Mouse (Mus musculus) heart, embryonic 11.5 days (tissue): ENCODE data around the gene Gm49325. TPM values are rescaled to one million over a fixed set of nuclear protein-coding genes. Genes with fewer than 3 reads are reported as not detected.

Experiments
- ATAC-seq: fragments of 200-750 bp; cut with Nextera tagmentation; replicated peaks from 2 replicates; pipeline ENCODE4 v1.8.0; 2017; ENCODE audit warnings: moderate library complexity; ENCODE audit not compliant: insufficient number of reproducible peaks, low FRiP score, low TSS enrichment
- H3K27ac ChIP-seq: fragments of 300-500 bp; sonication (generic); 2 replicates; pipeline ENCODE4 v1.5.1; 2014; ENCODE audit warnings: mild to moderate bottlenecking, low read depth, low read length
- H3K27me3 ChIP-seq: fragments of 300-500 bp; sonication (generic); 2 replicates; pipeline ENCODE4 v1.6.1; 2014; ENCODE audit warnings: mild to moderate bottlenecking, low read length, mixed read lengths; ENCODE audit not compliant: control insufficient read depth, insufficient read depth
- H3K36me3 ChIP-seq: fragments of 300-500 bp; sonication (generic); 2 replicates; pipeline ENCODE4 v1.6.1; 2014; ENCODE audit warnings: mild to moderate bottlenecking, low read length, moderate library complexity, mixed read lengths; ENCODE audit not compliant: control insufficient read depth, insufficient read depth
- H3K4me1 ChIP-seq: fragments of 300-500 bp; sonication (generic); 2 replicates; pipeline ENCODE4 v1.6.1; 2014; ENCODE audit warnings: low read length; ENCODE audit not compliant: control insufficient read depth, insufficient read depth
- H3K4me2 ChIP-seq: fragments of 300-500 bp; sonication (generic); 2 replicates; pipeline ENCODE4 v1.6.1; 2014; ENCODE audit warnings: mild to moderate bottlenecking, moderate library complexity
- H3K4me3 ChIP-seq: fragments of 300-500 bp; sonication (generic); 2 replicates; pipeline ENCODE4 v1.5.1; 2014; ENCODE audit warnings: low read depth, low read length
- H3K9ac ChIP-seq: fragments of 300-500 bp; sonication (generic); 2 replicates; pipeline ENCODE4 v1.6.1; 2014; ENCODE audit warnings: mild to moderate bottlenecking, low read depth, low read length, moderate library complexity
- H3K9me3 ChIP-seq: fragments of 300-500 bp; sonication (generic); replicated peaks from 2 replicates; pipeline ENCODE4 v1.6.1; 2016; ENCODE audit warnings: low read length; ENCODE audit not compliant: control insufficient read depth
- WGBS: fragments of 180-500 bp; shearing (Covaris S2); extraction: QIAGEN DNeasy Blood & Tissue Kit; methylation state at CpG from one replicate; pipeline ENCODE4 v1.1.7; 2014; ENCODE audit not compliant: insufficient replicate concordance; 5-methylcytosine and 5-hydroxymethylcytosine counted together
- polyA plus RNA-seq: library from polyadenylated mRNA; unstranded; fragments of >200 nt; fragmentation: Nextera tagmentation; extraction: Ambion mirVana; gene quantifications from 2 replicates; pipeline ENCODE4 v1.2.1, GENCODE M21; 2014

Gm49325 gene
- polyA plus RNA-seq, 1 experiment from 2014 or later: not detected

GRCm38 (mm10) chr10:77624570-77624995, 18.6 kb downstream of the Gm49325 start:
- no peak for ATAC-seq
- H3K4me1 ChIP-seq: peaks cover 21% of the 10 kb centered on the region

GRCm38 (mm10) chr10:77626036-77626435, 20.0 kb downstream of the Gm49325 start:
- H3K27ac ChIP-seq: no peak overlapping the region
- H3K4me3 ChIP-seq: no peak overlapping the region
- peaks cover 21% of the 10 kb centered on the region for H3K4me1 ChIP-seq
- no peak for ATAC-seq
- WGBS: 83% methylated on average over 7 of the region's 7 CpGs
- no peaks in the 10 kb centered on the region for H3K27me3 ChIP-seq
- H3K4me2 ChIP-seq: no peak overlapping the region
- H3K9me3 ChIP-seq: no peaks in the 10 kb centered on the region
- H3K36me3 ChIP-seq: no peaks in the 10 kb centered on the region
- H3K9ac ChIP-seq: 0 out of 2 replicates have a peak overlapping the region, but pooled peaks have one; percentile 3

More at GRCm38 (mm10) chr10:77624570-77624995, 18.6 kb downstream of the Gm49325 start:
- Histone ChIP-seq H3K27me3 (no peaks in the 10 kb centered on the region), H3K4me3 (no peak overlapping the region), H3K9ac (peak overlapping the region; percentile 52), H3K27ac (peak overlapping the region; percentile 46; the same call in 1 of the 2 replicates), H3K4me2 (no peak overlapping the region), H3K36me3 (no peaks in the 10 kb centered on the region), H3K9me3 (no peaks in the 10 kb centered on the region)
- 62% methylated on average over 7 of the region's 7 CpGs for WGBS

GRCm38 (mm10) chr10:77626591-77626990, 20.6 kb downstream of the Gm49325 start:
- Histone ChIP-seq H3K36me3 (peaks cover 5% of the 10 kb centered on the region; the same call in 1 of the 2 replicates), H3K4me1 (peaks cover 21% of the 10 kb centered on the region), H3K4me3 (no peak overlapping the region), H3K9me3 (no peaks in the 10 kb centered on the region), H3K4me2 (no peak overlapping the region), H3K27ac (no peak overlapping the region), H3K27me3 (no peaks in the 10 kb centered on the region), H3K9ac (no peak overlapping the region)
- 78% methylated on average over 7 of the region's 7 CpGs for WGBS
- no peak for ATAC-seq

- 31% methylated on average over 2 of the region's 2 CpGs for WGBS
- no peaks in the 10 kb centered on the region for H3K27me3 ChIP-seq
- H3K9ac ChIP-seq: no peak overlapping the region
- peaks cover 21% of the 10 kb centered on the region for H3K4me1 ChIP-seq
- no peaks in the 10 kb centered on the region for H3K9me3 ChIP-seq
- no peak overlapping the region for H3K4me3 ChIP-seq
- peaks cover 9% of the 10 kb centered on the region for H3K36me3 ChIP-seq
- H3K27ac ChIP-seq: no peak overlapping the region
- peak; percentile 40; the same call in 1 of the 2 replicates for ATAC-seq
- H3K4me2 ChIP-seq: no peak overlapping the region
Observed at GRCm38 (mm10) chr10:77627497-77627896, 21.5 kb downstream of the Gm49325 start.

GRCm38 (mm10) chr10:77629163-77629562, 23.2 kb downstream of the Gm49325 start:
- H3K9ac ChIP-seq: no peak overlapping the region
- H3K27me3 ChIP-seq: no peaks in the 10 kb centered on the region
- peaks cover 16% of the 10 kb centered on the region for H3K4me1 ChIP-seq
- no peak overlapping the region for H3K27ac ChIP-seq
- no peak overlapping the region for H3K4me2 ChIP-seq
- ATAC-seq: no peak
- 86% methylated on average over 3 of the region's 3 CpGs for WGBS
- no peaks in the 10 kb centered on the region for H3K9me3 ChIP-seq
- H3K4me3 ChIP-seq: no peak overlapping the region
- H3K36me3 ChIP-seq: peaks cover 9% of the 10 kb centered on the region

- no peaks in the 10 kb centered on the region for H3K9me3 ChIP-seq
- peaks cover 9% of the 10 kb centered on the region for H3K4me1 ChIP-seq
- H3K4me3 ChIP-seq: no peak overlapping the region
- H3K36me3 ChIP-seq: peaks cover 9% of the 10 kb centered on the region
- no peak overlapping the region for H3K4me2 ChIP-seq
- ATAC-seq: no peak
- WGBS: 85% methylated on average over 1 of the region's 1 CpGs
- no peaks in the 10 kb centered on the region for H3K27me3 ChIP-seq
- H3K27ac ChIP-seq: no peak overlapping the region
- no peak overlapping the region for H3K9ac ChIP-seq
Observed at GRCm38 (mm10) chr10:77629970-77630369, 24.0 kb downstream of the Gm49325 start.

GRCm38 (mm10) chr10:77634016-77634415, 28.0 kb downstream of the Gm49325 start:
- Histone ChIP-seq H3K27me3 (no peaks in the 10 kb centered on the region), H3K9ac (no peak overlapping the region), H3K4me2 (no peak overlapping the region), H3K4me3 (no peak overlapping the region), H3K27ac (peak overlapping the region; percentile 74; the same call in 1 of the 2 replicates), H3K9me3 (no peaks in the 10 kb centered on the region), H3K4me1 (peaks cover 31% of the 10 kb centered on the region), H3K36me3 (peaks cover 9% of the 10 kb centered on the region)
- 83% methylated on average over 6 of the region's 6 CpGs for WGBS
- no peak for ATAC-seq

- no peaks in the 10 kb centered on the region for H3K9me3 ChIP-seq
- peaks cover 9% of the 10 kb centered on the region for H3K36me3 ChIP-seq
- WGBS: 51% methylated on average over 13 of the region's 13 CpGs
- no peak; the same call in 1 of the 2 replicates for ATAC-seq
- peak overlapping the region; percentile 29 for H3K4me2 ChIP-seq
- H3K4me1 ChIP-seq: peaks cover 33% of the 10 kb centered on the region
- H3K9ac ChIP-seq: no peak overlapping the region
- peak overlapping the region; percentile 74 for H3K27ac ChIP-seq
- no peaks in the 10 kb centered on the region for H3K27me3 ChIP-seq
- H3K4me3 ChIP-seq: no peak overlapping the region
Observed at GRCm38 (mm10) chr10:77634452-77635231, 28.6 kb downstream of the Gm49325 start.
